Mouse (Mus musculus) CH12.LX (cell line): ENCODE measurements around the gene Cdk5rap2. TPM values are rescaled to one million over a fixed set of nuclear protein-coding genes. Genes with fewer than 3 reads are reported as not detected.

Experiments
- DNase-seq: peaks from one replicate; pipeline ENCODE4 v3.0.0-alpha.2; 2013; ENCODE audit errors: extremely low read depth
- H3K27ac ChIP-seq: 2 replicates; pipeline ENCODE4 v1.5.1; 2012; ENCODE audit warnings: low read depth, mild to moderate bottlenecking, control low read depth, moderate library complexity; ENCODE audit not compliant: insufficient read depth
- H3K27me3 ChIP-seq: replicated peaks from 2 replicates; pipeline ENCODE3; 2012; ENCODE audit warnings: inconsistent platforms
- H3K36me3 ChIP-seq, 2 experiments: replicated peaks in 1 of 2; 2 replicates each; pipeline versions ENCODE3 to v1.6.1; 2012; ENCODE audit warnings: inconsistent platforms in 1 of 2, low read length in 1 of 2, mild to moderate bottlenecking in 1 of 2, mixed read lengths in 1 of 2, moderate library complexity in 1 of 2; ENCODE audit not compliant: control insufficient read depth in 1 of 2, insufficient read depth in 1 of 2
- H3K4me1 ChIP-seq, 2 experiments: 2 replicates each; pipeline ENCODE4 v1.6.1; 2012; ENCODE audit warnings: inconsistent platforms in 1 of 2, moderate library complexity in 1 of 2; ENCODE audit not compliant: insufficient read depth in 2 of 2, control insufficient read depth in 1 of 2
- H3K4me2 ChIP-seq: 2 replicates; pipeline ENCODE4 v1.6.1; 2012; ENCODE audit warnings: low read depth, mild to moderate bottlenecking, control low read depth; ENCODE audit not compliant: poor library complexity, insufficient read depth, severe bottlenecking
- H3K4me3 ChIP-seq, 3 experiments: fragments of 150-350 bp in 1 of 3; sonication (generic) in 1 of 3; replicated peaks in 1 of 3; 2 replicates each; pipeline versions ENCODE3 to v1.5.1; 2011 to 2012; ENCODE audit warnings: low read depth in 2 of 3, low read length in 2 of 3, mild to moderate bottlenecking in 2 of 3, moderate library complexity in 2 of 3, control low read depth in 1 of 3, improper control_type of control experiment in 1 of 3, inconsistent platforms in 1 of 3, mixed read lengths in 1 of 3; ENCODE audit not compliant: poor library complexity in 1 of 3
- H3K79me2 ChIP-seq: replicated peaks from 2 replicates; pipeline ENCODE4 v1.6.1; 2012; ENCODE audit warnings: mild to moderate bottlenecking, moderate library complexity; ENCODE audit not compliant: control insufficient read depth, poor library complexity, insufficient read depth, severe bottlenecking; ENCODE audit errors: extremely low read depth
- H3K9ac ChIP-seq: 2 replicates; pipeline ENCODE4 v1.6.1; 2012; ENCODE audit warnings: low read depth, mild to moderate bottlenecking, control low read depth, moderate library complexity; ENCODE audit not compliant: insufficient read depth
- H3K9me3 ChIP-seq: replicated peaks from 2 replicates; pipeline ENCODE3; 2012; ENCODE audit warnings: low read length, inconsistent platforms, mixed read lengths
- BHLHE40 ChIP-seq: IDR thresholded peaks from 2 replicates; pipeline ENCODE4 v1.6.1; 2011; ENCODE audit warnings: mild to moderate bottlenecking, low read depth, low read length, improper control_type of control experiment
- CHD1 ChIP-seq: IDR thresholded peaks from 2 replicates; pipeline ENCODE4 v1.6.1; 2012; ENCODE audit warnings: low read depth, low read length, improper control_type of control experiment, inconsistent platforms
- CTCF ChIP-seq, 2 experiments: IDR thresholded peaks in 1 of 2; conservative IDR thresholded peaks in 1 of 2; 2 replicates each; pipeline ENCODE4 v1.5.1; 2011 to 2012; ENCODE audit warnings: low read depth in 2 of 2, low read length in 2 of 2, improper control_type of control experiment in 1 of 2, inconsistent platforms in 1 of 2, mild to moderate bottlenecking in 1 of 2, moderate library complexity in 1 of 2
- E2F4 ChIP-seq: IDR thresholded peaks from 2 replicates; pipeline ENCODE4 v1.6.1; 2011; ENCODE audit warnings: low read depth, low read length, improper control_type of control experiment; ENCODE audit not compliant: insufficient replicate concordance
- ELF1 ChIP-seq: IDR thresholded peaks from 2 replicates; pipeline ENCODE4 v1.6.1; 2014; ENCODE audit warnings: low read depth, mild to moderate bottlenecking, inconsistent platforms, low read length, improper control_type of control experiment
- ETS1 ChIP-seq: conservative IDR thresholded peaks from 2 replicates; pipeline ENCODE4 v1.6.1; 2012; ENCODE audit warnings: low read depth, mild to moderate bottlenecking, inconsistent platforms, low read length, improper control_type of control experiment, moderate library complexity
- HCFC1 ChIP-seq: IDR thresholded peaks from 2 replicates; pipeline ENCODE4 v1.6.1; 2012; ENCODE audit warnings: low read depth, mild to moderate bottlenecking, inconsistent platforms, low read length, improper control_type of control experiment
- IRF4 ChIP-seq: IDR thresholded peaks from 2 replicates; pipeline ENCODE4 v1.6.1; 2014; ENCODE audit warnings: low read depth, mild to moderate bottlenecking, inconsistent platforms, low read length, improper control_type of control experiment
- JUN ChIP-seq: IDR thresholded peaks from 2 replicates; pipeline ENCODE4 v1.6.1; 2011; ENCODE audit warnings: low read depth, mild to moderate bottlenecking, low read length, improper control_type of control experiment, moderate library complexity; ENCODE audit not compliant: insufficient read depth
- JUND ChIP-seq: conservative IDR thresholded peaks from 2 replicates; pipeline ENCODE4 v1.6.1; 2011; ENCODE audit warnings: low read depth, low read length, improper control_type of control experiment
- KAT2A ChIP-seq: IDR thresholded peaks from 2 replicates; pipeline ENCODE4 v1.6.1; 2012; ENCODE audit warnings: low read length, improper control_type of control experiment, inconsistent platforms; ENCODE audit not compliant: insufficient replicate concordance
- MAX ChIP-seq: IDR thresholded peaks from 2 replicates; pipeline ENCODE4 v1.6.1; 2011; ENCODE audit warnings: low read length, improper control_type of control experiment
- MAZ ChIP-seq: IDR thresholded peaks from 2 replicates; pipeline ENCODE4 v1.6.1; 2012; ENCODE audit warnings: low read depth, mild to moderate bottlenecking, inconsistent platforms, low read length, improper control_type of control experiment, moderate library complexity
- MYC ChIP-seq: IDR thresholded peaks from 2 replicates; pipeline ENCODE4 v1.6.1; 2011; ENCODE audit warnings: low read depth, mild to moderate bottlenecking, improper control_type of control experiment, low read length
- NELFE ChIP-seq: IDR thresholded peaks from 2 replicates; pipeline ENCODE4 v1.6.1; 2011; ENCODE audit warnings: low read depth, low read length, improper control_type of control experiment
- NRF1 ChIP-seq: IDR thresholded peaks from 2 replicates; pipeline ENCODE4 v1.6.1; 2014; ENCODE audit warnings: low read depth, mild to moderate bottlenecking, inconsistent platforms, low read length, improper control_type of control experiment, moderate library complexity
- POLR2AphosphoS2 ChIP-seq: IDR thresholded peaks from 2 replicates; pipeline ENCODE4 v1.6.1; 2011; ENCODE audit warnings: low read depth, low read length, improper control_type of control experiment
- RAD21 ChIP-seq: IDR thresholded peaks from 2 replicates; pipeline ENCODE4 v1.6.1; 2011; ENCODE audit warnings: low read depth, mild to moderate bottlenecking, low read length, improper control_type of control experiment, moderate library complexity
- TBP ChIP-seq: conservative IDR thresholded peaks from 2 replicates; pipeline ENCODE4 v1.6.1; 2011; ENCODE audit warnings: low read depth, low read length, improper control_type of control experiment
- UBTF ChIP-seq: IDR thresholded peaks from 2 replicates; pipeline ENCODE4 v1.6.1; 2012; ENCODE audit warnings: low read depth, mild to moderate bottlenecking, inconsistent platforms, low read length, improper control_type of control experiment, moderate library complexity
- USF1 ChIP-seq: IDR thresholded peaks from 2 replicates; pipeline ENCODE4 v1.6.1; 2014; ENCODE audit warnings: low read depth, mild to moderate bottlenecking, inconsistent platforms, low read length, improper control_type of control experiment
- USF2 ChIP-seq: conservative IDR thresholded peaks from 2 replicates; pipeline ENCODE4 v1.6.1; 2011; ENCODE audit warnings: low read depth, low read length, improper control_type of control experiment
- ZC3H11A ChIP-seq: IDR thresholded peaks from 2 replicates; pipeline ENCODE4 v1.6.1; 2012; ENCODE audit warnings: low read depth, mild to moderate bottlenecking, inconsistent platforms, low read length, improper control_type of control experiment
- ZKSCAN1 ChIP-seq: IDR thresholded peaks from 2 replicates; pipeline ENCODE4 v1.6.1; 2012; ENCODE audit warnings: low read depth, inconsistent platforms, low read length, improper control_type of control experiment, borderline replicate concordance
- ZMIZ1 ChIP-seq: IDR thresholded peaks from 2 replicates; pipeline ENCODE4 v1.6.1; 2012; ENCODE audit warnings: low read depth, mild to moderate bottlenecking, inconsistent platforms, low read length, improper control_type of control experiment
- dilution Hi-C: fragments of 300-500 bp; cut with MboI; formaldehyde crosslinking; loops from 2 replicates; pipeline ENCODE4 v1.14.3; 2020; ENCODE audit warnings: low sequenced_read_pairs; ENCODE audit not compliant: extremely low pct_unique_long_range_greater_than_20kb, extremely low pct_ligation_motif_present
- in situ Hi-C: fragments of 300-500 bp; cut with MboI; formaldehyde crosslinking; loops from 3 replicates; pipeline ENCODE4 v1.14.3; 2019; ENCODE audit warnings: low sequenced_read_pairs, low pct_ligation_motif_present, low pct_unique_long_range_greater_than_20kb, mixed read lengths
- polyA plus RNA-seq: library from polyadenylated mRNA; unstranded; fragments of >175 nt; gene quantifications from 2 replicates; pipeline ENCODE4 v1.2.1, GENCODE M21; 2012; ENCODE audit warnings: low read depth; ENCODE audit not compliant: insufficient read length
- total RNA-seq, 2 experiments: library from RNA; depleted of rRNA; stranded (reverse); fragments of 300-350 nt in 1 of 2; fragments of >200 nt in 1 of 2; gene quantifications; 2 replicates each; pipeline ENCODE4 v1.2.3; 2012 to 2014

The Cdk5rap2 gene
- total and polyA plus RNA-seq, 3 experiments = 12.1 to 26.3 (median 15.9) TPM

- Histone ChIP-seq H3K79me2 (no peaks in the 10 kb centered on the region), H3K4me1 (peaks cover 6 to 20% of the 10 kb centered on the region in 2 experiments), H3K9ac (no peak overlapping the region), H3K27me3 (no peaks in the 10 kb centered on the region), H3K4me2 (no peak overlapping the region), H3K27ac (no peak overlapping the region), H3K9me3 (no peaks in the 10 kb centered on the region), H3K36me3 (peaks cover 18 to 64% of the 10 kb centered on the region in 2 experiments), H3K4me3 (no peak overlapping the region)
- dilution Hi-C loops (no loop called here), in situ Hi-C loops (no loop called here)
- DNase-seq = no peak
- no peak for TF ChIP-seq MYC
- no peak for TF ChIP-seq IRF4
- TF ChIP-seq ZKSCAN1 = no peak
- TF ChIP-seq ZC3H11A = no peak
- no peak for TF ChIP-seq USF2
- TF ChIP-seq TBP = no peak
- TF ChIP-seq CHD1 = no peak
- TF ChIP-seq ETS1 = no peak
- TF ChIP-seq RAD21 = no peak
- no peak for TF ChIP-seq KAT2A
- TF ChIP-seq E2F4 = no peak
- TF ChIP-seq MAX = no peak
- no peak for TF ChIP-seq CTCF (conservative IDR thresholded peaks at IDR 0.05 in 1 of 2, IDR thresholded peaks at IDR 0.05 in 1 of 2; ENCODE audit: low read depth in 2 of 2, low read length in 2 of 2)
These were observed 190.5 kb downstream of the Cdk5rap2 start for GRCm38 (mm10) chr4:70219776-70220175.

DNA sequence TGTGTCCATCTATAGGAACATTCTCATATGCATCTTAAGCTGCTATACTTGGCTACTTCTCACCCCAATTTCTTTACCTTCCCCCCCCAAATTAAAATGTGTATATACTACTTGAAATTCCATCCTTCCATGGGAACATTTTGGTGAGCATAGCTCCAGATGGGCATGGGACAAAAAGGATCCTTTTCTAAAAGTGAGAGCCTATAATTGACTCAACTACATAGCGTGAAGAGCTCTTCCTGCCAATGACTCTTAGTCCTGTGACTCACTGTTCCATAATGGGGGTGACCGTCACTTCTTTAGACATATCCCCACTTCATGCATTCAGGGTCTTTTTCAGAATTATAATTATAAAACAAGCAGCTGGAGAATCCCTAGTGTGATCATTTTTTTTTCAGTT is 224.3 kb downstream of the Cdk5rap2 start:
- no peak overlapping the region for H3K4me3 ChIP-seq
- in situ Hi-C loops (no loop called here), dilution Hi-C loops (no loop called here)
- H3K27ac ChIP-seq = no peak overlapping the region
- H3K79me2 ChIP-seq = no peaks in the 10 kb centered on the region
- DNase-seq = no peak
- no peak for TF ChIP-seq MAZ
- TF ChIP-seq UBTF = no peak
- no peak for TF ChIP-seq NRF1
- no peak for TF ChIP-seq BHLHE40
- TF ChIP-seq TBP = no peak
- TF ChIP-seq USF1 = no peak
- no peak for TF ChIP-seq ELF1
- no peak for TF ChIP-seq POLR2AphosphoS2
- TF ChIP-seq JUN = no peak
- TF ChIP-seq NELFE = no peak
- TF ChIP-seq ZMIZ1 = no peak
- no peak for TF ChIP-seq CHD1
- no peak for TF ChIP-seq HCFC1
- TF ChIP-seq RAD21 = no peak
- TF ChIP-seq JUND = no peak
- TF ChIP-seq ZKSCAN1 = no peak
- H3K4me1 ChIP-seq = peaks cover 0 to 7% of the 10 kb centered on the region in 2 experiments; a peak in 1 of 4 replicates
- no peak overlapping the region for H3K9ac ChIP-seq
- H3K36me3 ChIP-seq = no peaks in the 10 kb centered on the region
- no peak overlapping the region for H3K4me2 ChIP-seq
- no peaks in the 10 kb centered on the region for H3K27me3 ChIP-seq
- H3K9me3 ChIP-seq = no peaks in the 10 kb centered on the region
